Mouse (Mus musculus): ENCODE measurements at regions not wholly inside any gene's neighbourhood (a gene's known extent, or its start where the extent isn't known, plus 50 kb on each side); places are given as distances from the start of the nearest gene placed in this dataset.

DNA sequence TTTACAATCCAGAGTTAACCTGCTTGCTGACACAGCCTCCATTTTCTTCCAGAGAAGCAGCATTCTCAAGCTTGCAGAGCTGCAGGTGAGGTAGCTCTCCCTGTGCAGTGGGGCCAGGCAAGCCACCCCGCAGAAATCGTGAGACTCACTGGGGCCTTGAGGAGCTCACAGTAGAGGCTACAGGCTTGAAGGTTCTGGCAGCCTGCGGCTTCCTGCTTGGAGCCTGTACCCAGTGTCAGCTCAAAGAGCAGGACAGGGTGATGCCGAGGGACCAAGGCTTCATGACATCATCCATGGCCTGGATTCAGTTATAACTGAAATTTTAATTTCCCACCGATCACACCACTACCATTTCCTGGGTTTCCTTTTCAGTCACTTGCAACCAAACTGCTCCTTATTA is 417.5 kb downstream of the Ate1 start:
- ATAC-seq: no peak
- no peaks in the 10 kb centered on the region for H3K4me1 ChIP-seq (replicated peaks; ENCODE audit: control insufficient read depth, insufficient read depth, low read length)
- H3K4me3 ChIP-seq (replicated peaks; ENCODE audit: low read length): no peak overlapping the region
- H3K9ac ChIP-seq (replicated peaks; ENCODE audit: low read depth, low read length): no peak overlapping the region
- H3K27me3 ChIP-seq (replicated peaks; ENCODE audit: control insufficient read depth, insufficient read depth, low read length): no peaks in the 10 kb centered on the region
- no peak overlapping the region for H3K27ac ChIP-seq (ENCODE audit: low read length)
- no peak overlapping the region for H3K4me2 ChIP-seq (ENCODE audit: low read length)
- 67% methylated on average over 5 of the region's 5 CpGs for WGBS
- H3K36me3 ChIP-seq (ENCODE audit: control insufficient read depth, insufficient read depth): no peaks in the 10 kb centered on the region
- no peaks in the 10 kb centered on the region for H3K9me3 ChIP-seq (ENCODE audit: control insufficient read depth, low read length)

GRCm38 (mm10) chr7:130106961-130107360 is 413.2 kb downstream of the Ate1 start:
- Histone ChIP-seq H3K9me3 (ENCODE audit: control insufficient read depth, low read length) (no peaks in the 10 kb centered on the region), H3K27me3 (replicated peaks; ENCODE audit: control insufficient read depth, insufficient read depth, low read length) (no peaks in the 10 kb centered on the region), H3K4me3 (replicated peaks; ENCODE audit: low read length) (no peak overlapping the region), H3K4me1 (replicated peaks; ENCODE audit: control insufficient read depth, insufficient read depth, low read length) (no peaks in the 10 kb centered on the region), H3K9ac (replicated peaks; ENCODE audit: low read depth, low read length) (no peak overlapping the region), H3K36me3 (ENCODE audit: control insufficient read depth, insufficient read depth) (no peaks in the 10 kb centered on the region), H3K4me2 (ENCODE audit: low read length) (no peak overlapping the region), H3K27ac (ENCODE audit: low read length) (no peak overlapping the region)
- 88% methylated on average over 5 of the region's 5 CpGs for WGBS
- no peak for ATAC-seq

DNA sequence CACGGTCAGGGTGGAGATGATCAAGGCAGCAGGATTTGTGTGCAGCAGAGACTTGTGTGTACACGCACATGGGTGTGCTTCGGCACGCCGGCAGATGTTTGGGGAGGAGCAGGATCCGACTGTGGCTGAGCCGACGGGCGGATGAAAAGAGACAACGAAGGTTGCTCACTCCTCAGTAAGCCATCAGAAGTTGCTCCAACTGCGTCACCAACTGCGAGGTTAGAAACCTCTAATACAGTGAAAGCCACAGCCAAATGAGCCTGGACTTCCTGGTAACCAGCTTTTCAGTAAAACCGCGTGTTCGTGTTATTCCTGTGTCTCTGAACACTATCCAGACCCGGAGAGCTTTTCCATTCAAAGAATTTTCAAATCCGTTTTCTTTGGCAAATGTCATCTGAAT is 411.8 kb downstream of the Ate1 start:
- Histone ChIP-seq H3K4me1 (replicated peaks; ENCODE audit: control insufficient read depth, insufficient read depth, low read length) (no peaks in the 10 kb centered on the region), H3K9ac (replicated peaks; ENCODE audit: low read depth, low read length) (no peak overlapping the region), H3K27ac (ENCODE audit: low read length) (no peak overlapping the region), H3K4me3 (replicated peaks; ENCODE audit: low read length) (no peak overlapping the region), H3K9me3 (ENCODE audit: control insufficient read depth, low read length) (no peaks in the 10 kb centered on the region), H3K36me3 (ENCODE audit: control insufficient read depth, insufficient read depth) (no peaks in the 10 kb centered on the region), H3K4me2 (ENCODE audit: low read length) (no peak overlapping the region), H3K27me3 (replicated peaks; ENCODE audit: control insufficient read depth, insufficient read depth, low read length) (no peaks in the 10 kb centered on the region)
- no peak for ATAC-seq
- 88% methylated on average over 17 of the region's 17 CpGs for WGBS
